Mouse (Mus musculus) lung, postnatal 0 days (tissue): ENCODE data around the gene Helq.

Experiments
- CTCF ChIP-seq: IDR thresholded peaks from 2 replicates; pipeline ENCODE4 v1.5.1; 2016; ENCODE audit warnings: antibody characterized with exemption, mild to moderate bottlenecking
- EP300 ChIP-seq: IDR thresholded peaks from 2 replicates; pipeline ENCODE4 v1.6.1; 2016; ENCODE audit warnings: antibody characterized with exemption, mild to moderate bottlenecking, control low read depth

DNA sequence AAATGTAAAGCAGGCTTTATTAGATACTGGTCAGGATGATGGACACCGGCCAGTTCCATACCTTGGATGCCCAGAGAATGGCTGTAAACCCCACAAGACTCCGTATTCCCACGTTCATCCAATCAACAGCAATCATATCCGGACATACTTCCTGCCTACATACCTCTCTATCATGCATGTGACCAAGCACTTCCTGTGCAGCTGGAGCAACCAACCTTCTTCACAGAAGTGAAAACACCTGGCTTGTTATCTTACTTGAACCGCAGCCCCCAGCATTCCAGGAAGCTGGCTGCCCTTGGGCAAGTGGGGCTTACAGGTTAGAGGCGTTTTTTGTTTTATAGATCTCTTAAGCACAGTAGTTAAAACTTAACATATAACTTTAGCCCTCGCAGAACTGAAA, 24.4 kb upstream of the Helq start:
- no peak for TF ChIP-seq CTCF
- no peak for TF ChIP-seq EP300
